Mouse (Mus musculus) spleen, adult 2 months (tissue): ENCODE results near the gene Vmn2r109. TPM values are rescaled to one million over a fixed set of nuclear protein-coding genes. Genes with fewer than 3 reads are reported as not detected.
"Not testable (repeated sequence)": the region's sequence is repeated elsewhere in the genome, so short reads cannot be mapped to it uniquely, and the experiment has no call there.

Experiments
- DNase-seq, 2 experiments: peaks; one replicate each; pipeline versions ENCODE4 v3.0.0 to v3.0.0-alpha.2; 2012 to 2021; ENCODE audit warnings: low spot score in 2 of 2, low read depth in 1 of 2
- H3K27ac ChIP-seq: fragments of 200-500 bp; 2 replicates; pipeline ENCODE4 v1.5.1; 2012; ENCODE audit warnings: low read length, inconsistent platforms; ENCODE audit not compliant: insufficient read depth
- H3K27me3 ChIP-seq: fragments of 200-500 bp; 2 replicates; pipeline ENCODE4 v1.6.1; 2012; ENCODE audit warnings: mild to moderate bottlenecking, moderate library complexity, low read length, inconsistent platforms; ENCODE audit not compliant: control insufficient read depth, insufficient read depth
- H3K36me3 ChIP-seq: fragments of 200-500 bp; 2 replicates; pipeline ENCODE4 v1.6.1; 2012; ENCODE audit warnings: mild to moderate bottlenecking, low read length, inconsistent platforms; ENCODE audit not compliant: control insufficient read depth, insufficient read depth
- H3K4me1 ChIP-seq: fragments of 200-500 bp; 2 replicates; pipeline ENCODE4 v1.6.1; 2011; ENCODE audit warnings: inconsistent platforms; ENCODE audit not compliant: control insufficient read depth, insufficient read depth, insufficient read length
- H3K4me3 ChIP-seq: fragments of 200-500 bp; 2 replicates; pipeline ENCODE4 v1.5.1; 2011; ENCODE audit warnings: mild to moderate bottlenecking, inconsistent platforms; ENCODE audit not compliant: insufficient read depth, insufficient read length; ENCODE audit errors: extremely low read depth
- CTCF ChIP-seq: fragments of 200-500 bp; IDR thresholded peaks from 2 replicates; pipeline ENCODE4 v1.5.1; 2011; ENCODE audit warnings: mild to moderate bottlenecking, inconsistent platforms; ENCODE audit not compliant: insufficient read depth, insufficient read length, insufficient replicate concordance; ENCODE audit errors: extremely low read depth
- POLR2A ChIP-seq: fragments of 200-500 bp; IDR thresholded peaks from 2 replicates; pipeline ENCODE4 v1.6.1; 2011; ENCODE audit warnings: low read depth, low read length, inconsistent platforms
- WGBS: fragments of 180-500 bp; shearing (Covaris S2); methylation state at CpG from one replicate; pipeline ENCODE4 v1.1.7; 2018; 5-methylcytosine and 5-hydroxymethylcytosine counted together
- polyA plus RNA-seq: library from polyadenylated mRNA; depleted of rRNA; stranded (reverse); fragments of >200 nt; gene quantifications from 2 replicates; pipeline ENCODE4 v1.2.3, GENCODE M21; 2012; rRNA removed

The Vmn2r109 gene
- polyA plus RNA-seq, result not detected in 2 replicates

GRCm38 (mm10) chr17:20564656-20565055 lies at the start of gene Vmn2r109:
Gene Vmn2r109 (minus strand): TSS chr17:20564756.
- TF ChIP-seq CTCF, result no peak
- TF ChIP-seq POLR2A, result no peak
- no peak for DNase-seq
- WGBS, result 94% methylated on average over 1 of the region's 1 CpGs

GRCm38 (mm10) chr17:20596323-20596722 lies 31.8 kb upstream of the Vmn2r109 start, which contains the start of gene Vmn2r110:
Gene Vmn2r110 (minus strand): TSS chr17:20596423.
- no peaks in the 10 kb centered on the region for H3K36me3 ChIP-seq
- WGBS, result 35% methylated on average over 1 of the region's 1 CpGs
- no peak within 1 kb of the TSS for H3K4me3 ChIP-seq
- H3K27ac ChIP-seq, result no peak within 1 kb of the TSS
- DNase-seq, result no peak
- no peaks in the 10 kb centered on the region for H3K27me3 ChIP-seq
- TF ChIP-seq POLR2A (no peak), CTCF (no peak)
- H3K4me1 ChIP-seq, result no peaks in the 10 kb centered on the region

More at GRCm38 (mm10) chr17:20564656-20565055, at the start of gene Vmn2r109:
- no peaks in the 10 kb centered on the region for H3K4me1 ChIP-seq
- no peaks in the 10 kb centered on the region for H3K27me3 ChIP-seq
- H3K36me3 ChIP-seq, result no peaks in the 10 kb centered on the region
- H3K27ac ChIP-seq, result no peak within 1 kb of the TSS
- no peak within 1 kb of the TSS for H3K4me3 ChIP-seq

GRCm38 (mm10) chr17:20508247-20508646 lies 56.3 kb downstream of the Vmn2r109 start:
- H3K27ac ChIP-seq, H3K4me1 ChIP-seq, H3K4me3 ChIP-seq, H3K36me3 ChIP-seq, DNase-seq, H3K27me3 ChIP-seq: not testable (repeated sequence)

- H3K4me3 ChIP-seq, result no peak within 1 kb of the TSS
- no peaks in the 10 kb centered on the region for H3K4me1 ChIP-seq
- no peak for TF ChIP-seq CTCF
- TF ChIP-seq POLR2A, result no peak
- no peak within 1 kb of the TSS for H3K27ac ChIP-seq
- H3K36me3 ChIP-seq, result no peaks in the 10 kb centered on the region
- H3K27me3 ChIP-seq, result no peaks in the 10 kb centered on the region
- no peak for DNase-seq
These were observed 66.7 kb downstream of the Vmn2r109 start, which contains the start of gene Vmn1r225 for GRCm38 (mm10) chr17:20497858-20498257. Gene Vmn1r225 (plus strand): TSS chr17:20498158.

Other genes with a start within 250 kb of the Vmn2r109 start
- not detected in 2 replicates for gene Vmn2r107, start 219.5 kb downstream of the Vmn2r109 start, polyA plus RNA-seq
- gene Vmn1r224, start 150.6 kb downstream of the Vmn2r109 start, polyA plus RNA-seq, result not detected in 2 replicates
- not detected in 2 replicates for gene Vmn2r108, start 83.4 kb downstream of the Vmn2r109 start, polyA plus RNA-seq
- gene Vmn1r225, start 66.6 kb downstream of the Vmn2r109 start, polyA plus RNA-seq, result not detected in 2 replicates
- gene Vmn2r110, start 31.7 kb upstream of the Vmn2r109 start, polyA plus RNA-seq, result not detected in 2 replicates
- not detected in 2 replicates for gene Fpr-rs3, start 60.1 kb upstream of the Vmn2r109 start, polyA plus RNA-seq
- gene Vmn1r226, start 118.1 kb upstream of the Vmn2r109 start, polyA plus RNA-seq, result not detected in 2 replicates
- gene Vmn1r227, start 165.1 kb upstream of the Vmn2r109 start, polyA plus RNA-seq, result not detected in 2 replicates
- gene Vmn1r228, start 221.4 kb upstream of the Vmn2r109 start, polyA plus RNA-seq, result not detected in 2 replicates
- not detected in 2 replicates for gene Vmn1r229, start 246.8 kb upstream of the Vmn2r109 start, polyA plus RNA-seq